Mouse (Mus musculus): ENCODE results near the gene Hipk2. TPM values are rescaled to one million over a fixed set of nuclear protein-coding genes. Genes with fewer than 3 reads are reported as not detected.

Gene Hipk2
- polyA plus RNA-seq, 1 experiment from 2014 or later: 12.7 TPM

- DNase-seq (ENCODE audit: low spot score) (no peak), ATAC-seq (replicated peaks; ENCODE audit: insufficient number of reproducible peaks, low FRiP score, low TSS enrichment, low read depth) (no peak)
- 75% methylated on average over 6 of the region's 6 CpGs for WGBS
- H3K27me3 ChIP-seq (ENCODE audit: control insufficient read depth, insufficient read depth, low read length): no peaks in the 10 kb centered on the region
- no peak overlapping the region for H3K4me2 ChIP-seq (ENCODE audit: low read depth, low read length)
- H3K4me1 ChIP-seq (ENCODE audit: control insufficient read depth, insufficient read depth, low read length): no peaks in the 10 kb centered on the region
- H3K9me3 ChIP-seq (replicated peaks; ENCODE audit: control insufficient read depth, low read length): no peaks in the 10 kb centered on the region
- H3K27ac ChIP-seq (replicated peaks; ENCODE audit: low read depth, low read length): no peak overlapping the region
- H3K36me3 ChIP-seq (replicated peaks; ENCODE audit: control insufficient read depth, insufficient read depth, low read depth, low read length): no peaks in the 10 kb centered on the region
- H3K9ac ChIP-seq (replicated peaks; ENCODE audit: low read length): no peak overlapping the region
- H3K4me3 ChIP-seq (ENCODE audit: low read depth, low read length): no peak overlapping the region
Measured at GRCm38 (mm10) chr6:38920141-38920540, 44.2 kb upstream of the Hipk2 start.

GRCm38 (mm10) chr6:38919135-38919740 lies 43.3 kb upstream of the Hipk2 start:
- Histone ChIP-seq H3K36me3 (replicated peaks; ENCODE audit: control insufficient read depth, insufficient read depth, low read depth, low read length) (no peaks in the 10 kb centered on the region), H3K4me1 (ENCODE audit: control insufficient read depth, insufficient read depth, low read length) (no peaks in the 10 kb centered on the region), H3K9me3 (replicated peaks; ENCODE audit: control insufficient read depth, low read length) (no peaks in the 10 kb centered on the region), H3K4me2 (ENCODE audit: low read depth, low read length) (no peak overlapping the region), H3K4me3 (ENCODE audit: low read depth, low read length) (no peak overlapping the region), H3K27me3 (ENCODE audit: control insufficient read depth, insufficient read depth, low read length) (no peaks in the 10 kb centered on the region), H3K9ac (replicated peaks; ENCODE audit: low read length) (no peak overlapping the region), H3K27ac (replicated peaks; ENCODE audit: low read depth, low read length) (no peak overlapping the region)
- ATAC-seq (replicated peaks; ENCODE audit: insufficient number of reproducible peaks, low FRiP score, low TSS enrichment, low read depth) (no peak), DNase-seq (ENCODE audit: low spot score) (no peak)
- 88% methylated on average over 14 of the region's 14 CpGs for WGBS

- WGBS: 85% methylated on average over 4 of the region's 4 CpGs
Measured at GRCm38 (mm10) chr6:38918728-38919127, 42.8 kb upstream of the Hipk2 start.

GRCm38 (mm10) chr6:38917415-38917814 lies 41.5 kb upstream of the Hipk2 start:
- DNase-seq (ENCODE audit: low spot score): no peak
- WGBS: 71% methylated on average over 3 of the region's 3 CpGs
- no peaks in the 10 kb centered on the region for H3K9me3 ChIP-seq (replicated peaks; ENCODE audit: control insufficient read depth, low read length)

More at GRCm38 (mm10) chr6:38918728-38919127, 42.8 kb upstream of the Hipk2 start:
- H3K27ac ChIP-seq (replicated peaks; ENCODE audit: low read depth, low read length): no peak overlapping the region
- no peak overlapping the region for H3K4me2 ChIP-seq (ENCODE audit: low read depth, low read length)
- ATAC-seq (replicated peaks; ENCODE audit: insufficient number of reproducible peaks, low FRiP score, low TSS enrichment, low read depth) (no peak), DNase-seq (ENCODE audit: low spot score) (no peak)
- no peaks in the 10 kb centered on the region for H3K36me3 ChIP-seq (replicated peaks; ENCODE audit: control insufficient read depth, insufficient read depth, low read depth, low read length)
- no peaks in the 10 kb centered on the region for H3K9me3 ChIP-seq (replicated peaks; ENCODE audit: control insufficient read depth, low read length)
- H3K27me3 ChIP-seq (ENCODE audit: control insufficient read depth, insufficient read depth, low read length): no peaks in the 10 kb centered on the region
- no peak overlapping the region for H3K9ac ChIP-seq (replicated peaks; ENCODE audit: low read length)
- H3K4me1 ChIP-seq (ENCODE audit: control insufficient read depth, insufficient read depth, low read length): no peaks in the 10 kb centered on the region
- no peak overlapping the region for H3K4me3 ChIP-seq (ENCODE audit: low read depth, low read length)

GRCm38 (mm10) chr6:38916571-38916970 lies 40.6 kb upstream of the Hipk2 start:
- DNase-seq (ENCODE audit: low spot score) (no peak), ATAC-seq (replicated peaks; ENCODE audit: insufficient number of reproducible peaks, low FRiP score, low TSS enrichment, low read depth) (no peak)
- Histone ChIP-seq H3K27ac (replicated peaks; ENCODE audit: low read depth, low read length) (no peak overlapping the region), H3K36me3 (replicated peaks; ENCODE audit: control insufficient read depth, insufficient read depth, low read depth, low read length) (no peaks in the 10 kb centered on the region), H3K27me3 (ENCODE audit: control insufficient read depth, insufficient read depth, low read length) (no peaks in the 10 kb centered on the region), H3K9me3 (replicated peaks; ENCODE audit: control insufficient read depth, low read length) (no peaks in the 10 kb centered on the region), H3K4me3 (ENCODE audit: low read depth, low read length) (no peak overlapping the region), H3K4me1 (ENCODE audit: control insufficient read depth, insufficient read depth, low read length) (no peaks in the 10 kb centered on the region), H3K4me2 (ENCODE audit: low read depth, low read length) (no peak overlapping the region), H3K9ac (replicated peaks; ENCODE audit: low read length) (no peak overlapping the region)
- 93% methylated on average over 4 of the region's 4 CpGs for WGBS

More at GRCm38 (mm10) chr6:38917415-38917814, 41.5 kb upstream of the Hipk2 start:
- Histone ChIP-seq H3K4me2 (ENCODE audit: low read depth, low read length) (no peak overlapping the region), H3K27ac (replicated peaks; ENCODE audit: low read depth, low read length) (no peak overlapping the region), H3K9ac (replicated peaks; ENCODE audit: low read length) (no peak overlapping the region), H3K4me3 (ENCODE audit: low read depth, low read length) (no peak overlapping the region), H3K27me3 (ENCODE audit: control insufficient read depth, insufficient read depth, low read length) (no peaks in the 10 kb centered on the region), H3K4me1 (ENCODE audit: control insufficient read depth, insufficient read depth, low read length) (no peaks in the 10 kb centered on the region), H3K36me3 (replicated peaks; ENCODE audit: control insufficient read depth, insufficient read depth, low read depth, low read length) (no peaks in the 10 kb centered on the region)
- no peak for ATAC-seq (replicated peaks; ENCODE audit: insufficient number of reproducible peaks, low FRiP score, low TSS enrichment, low read depth)

- Histone ChIP-seq H3K4me1 (ENCODE audit: control insufficient read depth, insufficient read depth, low read length) (no peaks in the 10 kb centered on the region), H3K4me2 (ENCODE audit: low read depth, low read length) (no peak overlapping the region), H3K9ac (replicated peaks; ENCODE audit: low read length) (no peak overlapping the region), H3K27ac (replicated peaks; ENCODE audit: low read depth, low read length) (no peak overlapping the region), H3K9me3 (replicated peaks; ENCODE audit: control insufficient read depth, low read length) (no peaks in the 10 kb centered on the region), H3K4me3 (ENCODE audit: low read depth, low read length) (no peak overlapping the region), H3K36me3 (replicated peaks; ENCODE audit: control insufficient read depth, insufficient read depth, low read depth, low read length) (no peaks in the 10 kb centered on the region), H3K27me3 (ENCODE audit: control insufficient read depth, insufficient read depth, low read length) (no peaks in the 10 kb centered on the region)
- DNase-seq (ENCODE audit: low spot score) (no peak), ATAC-seq (replicated peaks; ENCODE audit: insufficient number of reproducible peaks, low FRiP score, low TSS enrichment, low read depth) (no peak)
- WGBS: 55% methylated on average over 5 of the region's 5 CpGs
Measured at GRCm38 (mm10) chr6:38915776-38916175, 39.8 kb upstream of the Hipk2 start.

- Histone ChIP-seq H3K4me2 (ENCODE audit: low read depth, low read length) (no peak overlapping the region), H3K27me3 (ENCODE audit: control insufficient read depth, insufficient read depth, low read length) (no peaks in the 10 kb centered on the region), H3K9me3 (replicated peaks; ENCODE audit: control insufficient read depth, low read length) (no peaks in the 10 kb centered on the region), H3K9ac (replicated peaks; ENCODE audit: low read length) (no peak overlapping the region), H3K4me1 (ENCODE audit: control insufficient read depth, insufficient read depth, low read length) (no peaks in the 10 kb centered on the region), H3K27ac (replicated peaks; ENCODE audit: low read depth, low read length) (no peak overlapping the region), H3K4me3 (ENCODE audit: low read depth, low read length) (no peak overlapping the region), H3K36me3 (replicated peaks; ENCODE audit: control insufficient read depth, insufficient read depth, low read depth, low read length) (no peaks in the 10 kb centered on the region)
- DNase-seq (ENCODE audit: low spot score) (no peak), ATAC-seq (replicated peaks; ENCODE audit: insufficient number of reproducible peaks, low FRiP score, low TSS enrichment, low read depth) (no peak)
- WGBS: 83% methylated on average over 10 of the region's 10 CpGs
Measured at GRCm38 (mm10) chr6:38914181-38914580, 38.2 kb upstream of the Hipk2 start.

GRCm38 (mm10) chr6:38913386-38914042 lies 37.5 kb upstream of the Hipk2 start:
- Histone ChIP-seq H3K9me3 (replicated peaks; ENCODE audit: control insufficient read depth, low read length) (no peaks in the 10 kb centered on the region), H3K27ac (replicated peaks; ENCODE audit: low read depth, low read length) (no peak overlapping the region), H3K27me3 (ENCODE audit: control insufficient read depth, insufficient read depth, low read length) (no peaks in the 10 kb centered on the region), H3K4me1 (ENCODE audit: control insufficient read depth, insufficient read depth, low read length) (no peaks in the 10 kb centered on the region), H3K36me3 (replicated peaks; ENCODE audit: control insufficient read depth, insufficient read depth, low read depth, low read length) (no peaks in the 10 kb centered on the region), H3K4me2 (ENCODE audit: low read depth, low read length) (no peak overlapping the region), H3K4me3 (ENCODE audit: low read depth, low read length) (no peak overlapping the region), H3K9ac (replicated peaks; ENCODE audit: low read length) (no peak overlapping the region)
- DNase-seq (ENCODE audit: low spot score) (no peak), ATAC-seq (replicated peaks; ENCODE audit: insufficient number of reproducible peaks, low FRiP score, low TSS enrichment, low read depth) (no peak)
- 66% methylated on average over 13 of the region's 13 CpGs for WGBS

Measured in embryonic facial prominence, embryonic 11.5 days (tissue).